Mouse (Mus musculus): ENCODE measurements at regions not wholly inside any gene's neighbourhood (a gene's known extent, or its start where the extent isn't known, plus 50 kb on each side); places are given as distances from the start of the nearest gene placed in this dataset.

DNA sequence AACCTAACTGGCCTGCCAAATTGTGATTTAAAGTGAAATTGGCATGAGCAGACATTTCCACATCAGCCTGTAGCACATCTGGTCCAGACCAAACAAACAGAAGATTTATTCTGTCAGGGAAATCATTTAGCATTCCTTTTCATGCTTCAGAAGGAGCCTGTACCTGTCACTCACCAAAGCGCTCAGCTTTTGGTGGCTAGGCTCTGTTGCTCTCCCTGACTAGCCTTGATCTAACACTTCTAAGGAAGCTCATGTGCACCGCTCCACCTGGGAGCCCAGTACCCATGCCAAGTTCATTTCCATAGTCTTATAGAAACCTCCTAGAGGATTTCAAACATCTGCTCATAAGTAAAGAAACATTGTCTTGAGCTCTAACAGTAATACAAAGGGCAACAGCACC is 253.8 kb upstream of the Tfap2d start:
- DNase-seq (ENCODE audit: low spot score): no peak

DNA sequence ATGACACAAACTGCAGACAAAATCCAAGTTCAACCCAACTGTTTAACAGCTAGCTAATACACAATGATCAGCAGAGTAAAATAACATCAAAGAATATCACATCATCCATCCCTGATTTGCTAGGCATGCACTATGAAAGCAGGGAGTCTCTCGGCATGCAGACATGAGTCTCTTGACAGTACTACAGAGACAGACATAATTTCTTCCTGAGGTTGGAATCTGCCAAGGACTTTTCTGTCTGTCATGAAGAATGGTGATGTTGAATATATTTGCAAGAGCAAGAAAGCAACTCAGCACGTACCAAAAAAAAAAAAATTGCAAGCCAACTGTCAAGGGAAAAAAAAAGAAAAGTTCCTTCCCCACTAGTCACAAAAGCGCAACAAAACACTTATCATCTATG is 245.4 kb upstream of the Tfap2d start:
- DNase-seq (ENCODE audit: low spot score): no peak

DNA sequence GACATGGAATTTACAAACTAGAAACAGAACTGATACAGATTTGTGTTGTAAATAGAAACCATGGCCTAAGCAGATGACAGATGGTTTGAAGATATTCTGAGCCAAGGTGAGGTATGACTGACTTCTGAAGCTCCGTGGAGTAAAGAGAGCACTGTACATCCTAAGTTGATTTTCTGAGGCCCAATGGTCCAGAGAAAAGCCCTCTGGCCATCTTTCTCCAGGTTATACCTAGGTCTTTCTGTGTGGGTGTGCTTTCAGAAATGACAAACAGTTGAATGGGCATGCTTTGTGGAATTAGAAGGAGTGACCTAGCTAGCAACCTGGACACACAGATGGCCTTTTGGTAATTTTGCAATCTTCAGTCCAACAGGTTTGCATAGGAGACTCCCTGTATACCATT is 199.6 kb upstream of the Tfap2d start:
- no peak for DNase-seq (ENCODE audit: low spot score)

DNA sequence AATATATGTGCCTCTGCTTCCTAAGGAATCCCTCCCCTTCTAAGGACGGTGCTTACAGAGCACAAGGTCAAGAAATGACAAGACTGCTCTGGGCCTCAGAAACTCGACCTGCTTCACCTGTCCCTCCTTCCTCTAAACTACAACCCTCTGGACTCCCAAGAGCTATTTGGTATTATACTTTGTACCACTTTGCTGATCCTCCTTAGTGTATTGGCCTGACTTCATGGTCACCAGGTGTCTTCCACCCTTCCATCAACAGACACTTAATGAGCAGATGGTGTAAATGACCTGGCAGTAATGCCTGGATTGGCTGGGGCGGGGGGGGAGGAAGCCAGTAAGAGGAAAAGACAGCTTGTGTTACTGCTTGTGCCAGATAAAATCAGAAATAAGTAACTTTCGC is 199.1 kb upstream of the Tfap2d start:
- no peak for DNase-seq (ENCODE audit: low spot score)

DNA sequence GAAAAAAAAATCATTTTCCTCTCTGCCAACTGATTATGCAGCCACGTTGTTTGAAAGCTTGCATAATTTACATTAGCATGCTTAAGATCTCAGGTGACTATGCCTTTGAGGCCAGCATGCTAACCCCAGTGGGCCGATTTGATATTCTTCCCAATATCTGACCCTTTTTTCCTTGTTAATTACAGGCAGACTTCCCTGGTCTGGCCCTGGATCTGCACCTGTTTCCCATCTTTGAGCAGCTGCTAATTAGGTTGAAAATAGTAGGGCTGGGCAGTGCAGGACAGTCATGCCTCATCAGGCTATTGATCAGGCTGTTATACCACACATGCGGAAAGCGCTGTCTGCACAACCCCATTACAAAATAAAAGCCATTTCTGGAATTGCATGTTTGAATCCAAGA is 191.2 kb upstream of the Tfap2d start:
- DNase-seq (ENCODE audit: low spot score): peak; percentile 13

DNA sequence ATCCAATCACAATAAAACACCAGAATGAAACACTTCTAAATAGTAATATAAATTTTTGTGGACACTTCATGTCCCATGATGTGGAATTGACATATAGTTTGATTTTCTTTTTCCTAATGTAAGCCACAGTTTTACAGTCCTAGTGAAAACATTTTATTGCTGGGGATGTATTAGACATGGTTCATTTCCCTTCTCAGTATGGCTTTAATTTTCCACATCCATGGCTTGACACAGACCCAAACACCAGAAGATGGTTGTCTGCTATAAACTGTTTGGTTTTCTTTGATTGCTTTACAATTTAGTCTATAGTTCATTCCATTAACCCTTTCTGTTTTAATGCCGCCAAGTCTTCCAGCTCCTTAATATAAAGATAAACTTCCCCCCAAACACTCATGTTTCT is 146.5 kb upstream of the Tfap2d start:
- no peak for DNase-seq (ENCODE audit: low spot score)

DNA sequence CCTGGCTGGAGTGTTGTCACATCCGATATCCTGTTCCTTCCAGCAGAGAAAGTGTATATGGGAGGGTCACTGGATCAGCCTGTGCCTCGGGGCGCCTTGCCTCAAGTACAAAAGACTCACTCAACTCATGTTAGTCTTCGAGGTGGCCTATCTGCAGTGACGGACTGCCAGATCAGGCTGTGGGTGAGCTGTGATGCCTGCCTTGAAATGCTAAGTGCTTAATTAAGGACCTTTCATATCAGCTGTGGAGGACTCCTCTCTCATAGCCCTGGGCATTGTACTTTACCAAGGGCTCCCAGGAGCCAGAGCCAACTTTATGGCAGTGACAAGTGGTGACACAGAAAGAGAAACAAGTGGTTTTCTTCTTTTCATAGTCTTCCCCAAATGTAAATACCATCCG is 145.8 kb upstream of the Tfap2d start:
- peak; percentile 74 for DNase-seq (ENCODE audit: low spot score)

DNA sequence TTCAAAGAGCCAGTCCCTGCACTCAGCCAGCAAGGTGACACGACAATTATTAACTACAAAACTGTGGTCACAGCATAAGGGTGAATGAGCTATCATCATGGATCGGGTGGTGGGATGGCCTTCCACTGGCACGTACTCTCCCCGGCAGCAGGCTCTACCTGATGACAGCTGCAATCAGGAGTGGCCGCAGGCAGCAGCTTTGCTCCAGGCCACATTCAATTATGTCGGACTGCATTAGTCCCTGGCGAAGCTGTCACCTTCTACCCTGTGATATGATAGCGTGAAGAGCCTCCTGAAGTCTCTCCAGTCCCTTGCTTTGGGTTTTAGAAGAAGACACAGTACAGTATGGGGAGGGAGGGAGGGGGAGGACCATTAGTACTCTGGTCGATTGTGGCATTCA is 141.4 kb upstream of the Tfap2d start:
- peak; percentile 40 for DNase-seq (ENCODE audit: low spot score)

DNA sequence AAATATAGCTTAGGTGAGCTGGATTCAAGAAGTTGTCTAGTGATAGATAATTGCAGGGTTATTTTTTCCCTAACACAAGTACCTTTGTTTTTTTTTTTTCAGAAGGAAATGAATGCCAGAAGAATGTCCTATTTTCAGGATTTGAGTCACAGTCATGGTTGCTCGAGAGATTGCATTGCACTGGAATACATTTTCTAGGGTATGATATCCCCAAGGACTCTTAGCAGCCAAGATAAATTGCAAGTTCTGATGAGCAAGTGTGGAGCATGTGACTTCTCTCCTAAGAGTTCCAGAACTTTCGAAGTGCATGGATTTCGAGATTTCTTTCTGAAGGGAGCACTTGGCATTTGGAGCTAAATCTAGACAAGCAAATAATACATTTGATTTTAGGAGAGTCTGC is 140.9 kb upstream of the Tfap2d start:
- no peak for DNase-seq (ENCODE audit: low spot score)

DNA sequence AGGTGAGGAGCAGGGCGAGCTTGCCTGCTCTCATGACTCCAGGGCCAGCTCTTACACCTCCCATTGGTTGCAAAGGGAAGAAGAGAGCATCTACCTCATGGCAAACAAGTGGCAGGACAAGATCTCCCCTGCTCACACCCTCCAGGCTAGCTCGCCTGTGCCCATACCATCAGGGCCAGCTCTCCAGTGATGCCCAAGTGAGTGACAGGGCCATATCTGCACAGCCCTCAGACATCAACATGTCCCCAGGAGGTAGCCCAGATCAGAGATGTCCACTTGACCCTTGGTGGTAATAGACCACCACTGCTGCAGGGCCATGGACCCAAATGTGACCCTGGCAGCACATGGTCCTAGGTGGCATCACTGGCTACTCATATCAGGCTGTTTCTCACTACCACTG is 133.9 kb upstream of the Tfap2d start:
- no peak for DNase-seq (ENCODE audit: low spot score)

DNA sequence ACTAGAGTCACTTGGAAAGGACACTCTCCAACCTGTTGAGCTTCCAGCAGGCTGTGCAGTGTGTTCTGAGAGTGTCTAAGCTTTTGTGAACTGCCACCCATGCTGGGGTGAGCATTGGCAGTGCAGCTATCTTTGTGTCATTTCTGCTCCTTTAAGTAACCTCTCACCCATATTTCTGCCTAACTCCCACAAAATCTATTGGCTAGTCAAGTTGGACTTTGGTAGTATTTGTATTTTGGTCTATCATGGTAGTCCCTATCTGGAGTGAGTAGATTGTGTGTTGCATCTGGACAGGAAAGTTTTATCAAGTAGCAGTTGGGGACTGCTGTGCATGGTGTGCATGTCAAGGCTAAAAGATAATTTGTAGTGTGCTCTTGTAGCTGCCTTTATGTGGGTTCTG is 132.6 kb upstream of the Tfap2d start:
- DNase-seq (ENCODE audit: low spot score): no peak

DNA sequence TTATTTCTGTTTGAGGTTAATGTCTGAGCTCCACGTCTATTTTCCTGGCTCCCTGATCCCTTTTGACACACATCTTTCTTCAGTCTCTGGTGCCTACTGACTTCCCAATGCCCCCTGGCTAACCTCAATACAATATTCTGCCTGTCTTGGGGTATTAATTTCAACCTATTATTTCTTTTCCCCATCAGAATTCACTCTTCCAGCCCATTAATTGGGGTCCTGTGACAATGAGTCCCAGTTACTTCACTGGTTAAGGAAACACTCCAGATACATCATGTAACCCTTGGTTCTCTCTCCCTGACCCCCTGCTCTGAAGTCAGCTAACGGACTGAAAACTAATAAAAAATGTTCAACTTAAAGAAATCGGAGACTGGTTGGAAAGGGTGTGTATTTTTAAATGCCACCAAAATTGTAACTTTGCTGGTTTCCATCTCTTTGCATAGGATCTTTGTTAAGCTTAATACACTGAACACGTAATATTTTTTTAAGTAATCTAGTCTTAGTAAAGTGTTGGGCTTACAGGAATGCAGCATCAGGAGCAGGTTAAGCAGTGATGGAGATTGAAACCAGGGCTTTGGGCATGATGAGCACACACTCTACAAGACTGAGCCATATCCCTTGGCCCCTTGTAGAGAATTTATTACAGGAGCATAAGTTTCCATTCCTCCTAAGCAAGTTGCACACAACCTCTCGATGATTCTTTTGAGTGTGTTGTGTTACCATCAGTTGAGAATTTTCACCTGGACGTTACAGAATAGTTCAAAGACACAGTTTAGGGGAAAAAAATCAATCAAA is 128.8 kb upstream of the Tfap2d start:
- DNase-seq (ENCODE audit: low spot score): no peak

DNA sequence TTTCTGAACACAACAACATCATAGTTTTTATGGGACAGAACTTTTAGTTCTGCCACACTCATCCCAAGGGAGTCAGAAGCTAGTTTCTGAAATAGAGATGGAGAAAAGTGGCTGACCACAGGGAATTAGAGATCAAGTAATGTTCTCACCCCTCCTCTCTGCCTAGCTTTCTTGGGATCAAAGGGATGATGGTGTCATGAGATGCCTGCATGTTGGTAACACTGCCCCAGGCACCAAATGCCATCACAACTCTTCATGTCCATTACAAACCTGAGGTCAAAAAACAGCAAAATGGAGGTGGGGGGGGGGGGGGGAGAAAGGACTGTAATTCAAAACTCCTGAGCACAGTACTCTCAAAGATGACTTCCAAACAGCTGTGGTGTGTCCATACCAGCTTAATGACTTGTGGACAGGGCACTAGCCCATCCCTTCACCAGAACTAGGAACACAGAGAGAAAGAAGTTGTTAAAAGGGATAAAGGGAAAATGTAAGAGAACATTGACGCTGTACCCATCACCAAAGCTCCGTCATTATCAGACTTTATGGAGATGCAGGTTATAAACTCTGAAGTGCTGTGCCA is 127.9 kb upstream of the Tfap2d start:
- no peak for DNase-seq (ENCODE audit: low spot score)

DNA sequence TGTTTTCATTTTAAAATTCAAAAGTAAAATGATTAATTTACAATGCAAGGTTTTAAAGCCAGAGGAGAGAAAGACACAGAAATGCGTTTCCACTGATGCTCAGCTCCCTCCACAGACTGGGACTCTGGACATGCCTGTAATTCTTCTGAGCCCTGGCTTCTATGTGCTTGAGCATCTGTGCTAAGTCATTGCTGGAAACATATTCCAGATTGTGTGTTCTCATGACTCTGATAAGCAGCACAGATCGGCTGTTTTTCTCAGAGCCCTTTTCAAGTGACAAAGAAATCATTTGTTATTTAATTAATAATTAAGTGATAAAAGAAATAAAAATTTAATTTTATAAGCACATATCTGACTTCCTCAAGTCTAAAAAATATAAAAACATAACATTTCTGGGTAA is 127.3 kb upstream of the Tfap2d start:
- DNase-seq (ENCODE audit: low spot score): no peak

DNA sequence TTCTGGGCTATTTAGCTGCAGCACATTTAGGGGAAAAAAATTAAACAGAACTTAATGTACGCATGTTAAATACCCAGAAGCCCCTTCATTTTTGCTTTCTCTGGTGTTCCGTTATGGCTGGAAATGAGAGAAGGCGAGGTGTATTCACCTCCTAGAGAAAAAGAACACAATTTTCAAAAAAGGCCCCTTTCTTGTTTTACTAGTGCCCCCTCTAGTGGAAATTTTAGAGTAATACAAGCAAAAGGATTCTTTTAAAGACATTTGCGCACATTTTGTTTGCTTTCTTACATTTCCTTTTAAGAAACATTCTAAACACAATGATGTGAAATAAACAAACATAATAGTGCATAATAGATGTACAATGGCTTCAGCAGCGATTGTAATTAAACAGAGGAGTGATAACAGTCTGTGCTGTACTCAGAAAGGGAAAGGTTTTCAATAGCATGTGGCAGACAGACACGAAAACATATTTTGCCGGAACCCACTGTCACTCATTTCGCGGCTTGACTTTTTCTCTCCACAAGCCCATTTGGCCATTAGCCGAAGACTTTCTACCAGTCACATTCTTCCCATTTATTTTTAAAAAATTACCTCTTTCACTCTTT is 126.0 kb upstream of the Tfap2d start:
- DNase-seq (ENCODE audit: low spot score): peak; percentile 72

DNA sequence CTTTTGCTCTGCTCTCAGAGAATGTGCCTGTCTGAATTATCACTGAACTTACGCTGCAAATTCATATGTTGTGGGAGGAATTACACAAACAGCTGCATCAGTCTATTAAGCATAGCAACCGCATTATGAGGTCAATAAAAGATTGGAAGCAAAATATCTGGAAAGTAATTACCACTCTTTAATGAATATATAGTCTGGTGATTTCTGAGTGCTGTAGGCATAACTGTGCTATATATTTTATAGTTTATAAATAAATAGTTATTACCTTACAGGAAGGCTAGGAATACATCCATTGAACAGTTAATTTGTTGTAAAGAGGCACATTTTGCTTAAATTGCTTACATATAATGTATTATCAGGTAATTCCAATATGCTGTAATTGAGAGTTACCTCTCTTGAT is 123.7 kb upstream of the Tfap2d start:
- DNase-seq (ENCODE audit: low spot score): no peak

DNA sequence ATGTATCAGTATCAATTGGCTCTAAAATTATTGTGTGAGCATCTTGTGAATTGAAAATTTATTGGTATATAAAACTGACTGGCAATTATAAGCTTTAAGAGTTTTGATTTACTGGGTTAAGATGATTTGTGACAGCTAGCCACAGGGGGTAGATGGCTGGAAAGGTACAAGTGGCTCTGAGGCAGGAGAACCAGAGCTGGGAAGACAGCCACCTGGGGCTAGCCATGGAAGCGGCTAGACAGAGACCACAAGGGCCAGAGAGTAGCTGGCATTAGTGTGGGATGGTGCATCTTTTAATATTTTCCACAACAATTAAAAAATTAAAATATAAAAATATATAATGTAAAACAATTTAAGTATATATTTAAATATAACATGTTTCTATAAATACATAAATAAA is 86.0 kb upstream of the Tfap2d start:
- peak; percentile 44 for DNase-seq (ENCODE audit: low spot score)
